Mouse (Mus musculus) olfactory bulb, adult 2 months (tissue): ENCODE measurements around the gene Ttl.

ENCODE experiments used
- CTCF ChIP-seq: fragments of 200-500 bp; IDR thresholded peaks from 2 replicates; pipeline ENCODE4 v1.5.1; 2012; ENCODE audit warnings: low read depth, mild to moderate bottlenecking, low read length, moderate library complexity; ENCODE audit not compliant: insufficient read depth
- POLR2A ChIP-seq: fragments of 200-500 bp; IDR thresholded peaks from 2 replicates; pipeline ENCODE4 v1.6.1; 2012; ENCODE audit warnings: mild to moderate bottlenecking, low read depth, low read length, moderate library complexity; ENCODE audit not compliant: insufficient read depth

- TF ChIP-seq CTCF (no peak), POLR2A (no peak)
These were observed 4.6 kb downstream of the Ttl start for GRCm38 (mm10) chr2:129070296-129070695.
